Mouse (Mus musculus) Patski (cell line): Measurements from ENCODE around the gene Plcd3. TPM values are rescaled to one million over a fixed set of nuclear protein-coding genes. Genes with fewer than 3 reads are reported as not detected.

Experiments used
- ATAC-seq: fragments of 100-300 bp; one replicate; pipeline ENCODE4 v1.8.0; 2021
- CTCF ChIA-PET: fragments of 350-600 bp; sonication (Branson Sonifier 250); formaldehyde crosslinking; loops from one replicate; lab custom pipeline; 2022; ENCODE audit warnings: inconsistent platforms; lab: Charles Lee
- POLR2A ChIA-PET: fragments of 350-600 bp; sonication (Branson Sonifier 250); formaldehyde crosslinking; loops from one replicate; lab custom pipeline; 2022; ENCODE audit warnings: antibody characterized with exemption, inconsistent platforms; lab: Charles Lee
- DNase-seq: peaks from one replicate; pipeline ENCODE4 v3.0.0-alpha.2; 2011; ENCODE audit warnings: low read depth, low spot score
- H3K27me3 ChIP-seq: fragments of 371-371 bp; one replicate; pipeline ENCODE4 v1.5.1; 2021
- CTCF ChIP-seq: fragments of 100-300 bp; IDR thresholded peaks from one replicate; pipeline ENCODE4 v1.5.1; 2021
- in situ Hi-C: fragments of 300-500 bp; cut with MboI; formaldehyde crosslinking; loops from 3 replicates; pipeline ENCODE4 v1.11.1; 2018; ENCODE audit warnings: low pct_unique_long_range_greater_than_20kb, mixed read lengths
- polyA plus RNA-seq: library from polyadenylated mRNA; unstranded; gene quantifications from one replicate; pipeline ENCODE4 v1.2.3, GENCODE M21; 2021

Gene Plcd3
- polyA plus RNA-seq, result 56.1 TPM

- CTCF ChIA-PET, result interaction anchor here (1.1 to 6.6 kb wide), 9 partner anchors 15 to 224 kb away, joined by 4 to 68 read pairs (median 6); partner anchors contain the start of genes Hexim1 and Hexim2
- no peaks in the 10 kb centered on the region for H3K27me3 ChIP-seq
- POLR2A ChIA-PET, result interaction anchor here (1.1 to 8.8 kb wide), 3 partner anchors 14 to 57 kb away, joined by 3 to 86 read pairs (median 17); partner anchors contain the start of gene Hexim1
- ATAC-seq (peak; percentile 37), DNase-seq (no peak)
- in situ Hi-C loops, result loop anchor here (10.0 kb wide), 2 partner anchors 53 to 213 kb away; no protein-coding TSS in a partner anchor
- no peak for TF ChIP-seq CTCF
Observed at GRCm38 (mm10) chr11:103101481-103101865, at the start of gene Plcd3, which contains the start of gene Acbd4. Gene Plcd3, minus strand, starts transcription at chr11:103101658. Gene Acbd4, plus strand, starts transcription at chr11:103101682.

- in situ Hi-C loops, result loop anchor here (10.0 kb wide), 1 partner anchor 45 kb away; the partner anchor contains the start of genes Acbd4 and Plcd3
- TF ChIP-seq CTCF, result no peak
- H3K27me3 ChIP-seq, result no peaks in the 10 kb centered on the region
- no peak for ATAC-seq
- ChIA-PET CTCF (no interaction called here), POLR2A (no interaction called here)
- DNase-seq, result no peak
Observed at GRCm38 (mm10) chr11:103149771-103150170, 48.3 kb upstream of the Plcd3 start.

GRCm38 (mm10) chr11:103147766-103148165, 46.3 kb upstream of the Plcd3 start:
- no peak for ATAC-seq
- DNase-seq, result no peak
- no peaks in the 10 kb centered on the region for H3K27me3 ChIP-seq
- POLR2A ChIA-PET, result interaction anchor here (3.2 kb wide), 1 partner anchor 31 kb away, joined by 8 read pairs; no protein-coding TSS in a partner anchor
- in situ Hi-C loops, result no loop called here
- no peak for TF ChIP-seq CTCF
- CTCF ChIA-PET, result interaction anchor here (1.9 kb wide), 1 partner anchor 11 kb away, joined by 6 read pairs; no protein-coding TSS in a partner anchor

GRCm38 (mm10) chr11:103146386-103146785, 44.9 kb upstream of the Plcd3 start:
- no peak for DNase-seq
- ChIA-PET POLR2A (interaction anchor here (1.1 to 3.2 kb wide), 2 partner anchors 29 to 32 kb away, joined by 6 to 8 read pairs; no protein-coding TSS in a partner anchor), CTCF (interaction anchor here (1.9 kb wide), 1 partner anchor 12 kb away, joined by 6 read pairs; no protein-coding TSS in a partner anchor)
- no peak for TF ChIP-seq CTCF
- no peak for ATAC-seq
- H3K27me3 ChIP-seq, result no peaks in the 10 kb centered on the region
- in situ Hi-C loops, result no loop called here

GRCm38 (mm10) chr11:103144309-103145285, 43.1 kb upstream of the Plcd3 start:
- ChIA-PET CTCF (interaction anchor here (0.7 to 5.0 kb wide), 5 partner anchors 10 to 42 kb away, joined by 4 to 30 read pairs (median 5); partner anchors contain the start of gene Hexim1), POLR2A (interaction anchor here (1.0 to 4.5 kb wide), 3 partner anchors 12 to 27 kb away, joined by 4 to 48 read pairs (median 8); partner anchors contain the start of gene Hexim2)
- ATAC-seq, result peak; percentile 28
- no peaks in the 10 kb centered on the region for H3K27me3 ChIP-seq
- no peak for TF ChIP-seq CTCF
- in situ Hi-C loops, result no loop called here
- no peak for DNase-seq

GRCm38 (mm10) chr11:103142441-103143182, 41.2 kb upstream of the Plcd3 start:
- CTCF ChIA-PET, result interaction anchor here (0.8 to 5.0 kb wide), 8 partner anchors 9 to 83 kb away, joined by 3 to 30 read pairs (median 4); partner anchors contain the start of gene Hexim1
- ATAC-seq (peak; percentile 44), DNase-seq (no peak)
- TF ChIP-seq CTCF, result no peak
- in situ Hi-C loops, result no loop called here
- H3K27me3 ChIP-seq, result no peaks in the 10 kb centered on the region
- POLR2A ChIA-PET, result interaction anchor here (0.5 to 4.5 kb wide), 7 partner anchors 10 to 1632 kb away, joined by 3 to 48 read pairs (median 5); partner anchors contain the start of genes Hexim1 and Hexim2

GRCm38 (mm10) chr11:103141944-103142255, 40.4 kb upstream of the Plcd3 start:
- DNase-seq (no peak), ATAC-seq (no peak)
- in situ Hi-C loops, result no loop called here
- CTCF ChIA-PET, result interaction anchor here (0.8 to 5.0 kb wide), 7 partner anchors 8 to 84 kb away, joined by 3 to 30 read pairs (median 3); partner anchors contain the start of gene Hexim1
- POLR2A ChIA-PET, result interaction anchor here (0.5 to 4.5 kb wide), 8 partner anchors 9 to 1631 kb away, joined by 3 to 48 read pairs (median 5); partner anchors contain the start of genes Hexim1 and Hexim2
- H3K27me3 ChIP-seq, result no peaks in the 10 kb centered on the region
- TF ChIP-seq CTCF, result no peak

GRCm38 (mm10) chr11:103141101-103141943, 39.9 kb upstream of the Plcd3 start:
- in situ Hi-C loops, result no loop called here
- TF ChIP-seq CTCF, result no peak
- DNase-seq (no peak), ATAC-seq (no peak)
- ChIA-PET POLR2A (interaction anchor here (0.5 to 4.5 kb wide), 12 partner anchors 9 to 259 kb away, joined by 3 to 48 read pairs (median 5); partner anchors contain the start of genes Hexim1 and Hexim2), CTCF (interaction anchor here (0.8 to 5.0 kb wide), 7 partner anchors 8 to 84 kb away, joined by 3 to 30 read pairs (median 6); partner anchors contain the start of gene Hexim1)
- no peaks in the 10 kb centered on the region for H3K27me3 ChIP-seq
